Mouse (Mus musculus) intestine, postnatal 0 days (tissue): ENCODE measurements at regions not wholly inside any gene's neighbourhood (a gene's known extent, or its start where the extent isn't known, plus 50 kb on each side); places are given as distances from the start of the nearest gene placed in this dataset.

ENCODE experiments used
- ATAC-seq: fragments of 200-750 bp; cut with Nextera tagmentation; 2 replicates; pipeline ENCODE4 v1.8.0; 2017; ENCODE audit warnings: mild to moderate bottlenecking, moderate TSS enrichment, moderate library complexity
- H3K27ac ChIP-seq: fragments of 300-500 bp; sonication (generic); 2 replicates; pipeline ENCODE4 v1.5.1; 2014; ENCODE audit warnings: mild to moderate bottlenecking, low read depth, low read length, moderate library complexity
- H3K27me3 ChIP-seq: fragments of 300-500 bp; sonication (generic); replicated peaks from 2 replicates; pipeline ENCODE4 v1.6.1; 2014; ENCODE audit warnings: low read length, mixed read lengths; ENCODE audit not compliant: control insufficient read depth, insufficient read depth
- H3K36me3 ChIP-seq: fragments of 300-500 bp; sonication (generic); 2 replicates; pipeline ENCODE4 v1.6.1; 2014; ENCODE audit warnings: mild to moderate bottlenecking, moderate library complexity; ENCODE audit not compliant: control insufficient read depth, insufficient read depth
- H3K4me1 ChIP-seq: fragments of 300-500 bp; sonication (generic); replicated peaks from 2 replicates; pipeline ENCODE4 v1.6.1; 2014; ENCODE audit warnings: antibody characterized with exemption, low read length, mixed read lengths; ENCODE audit not compliant: control insufficient read depth, insufficient read depth
- H3K4me2 ChIP-seq: fragments of 300-500 bp; sonication (generic); replicated peaks from 2 replicates; pipeline ENCODE4 v1.6.1; 2014; ENCODE audit warnings: low read depth, mild to moderate bottlenecking, moderate library complexity
- H3K4me3 ChIP-seq: fragments of 300-500 bp; sonication (generic); 2 replicates; pipeline ENCODE4 v1.5.1; 2014; ENCODE audit warnings: low read depth, low read length
- H3K9ac ChIP-seq: fragments of 300-500 bp; sonication (generic); 2 replicates; pipeline ENCODE4 v1.6.1; 2014; ENCODE audit warnings: mild to moderate bottlenecking, low read depth, low read length
- H3K9me3 ChIP-seq: fragments of 300-500 bp; sonication (generic); 2 replicates; pipeline ENCODE4 v1.6.1; 2016; ENCODE audit warnings: mixed run types; ENCODE audit not compliant: control insufficient read depth
- CTCF ChIP-seq: sonication (generic); IDR thresholded peaks from 2 replicates; pipeline ENCODE4 v1.5.1; 2016; ENCODE audit warnings: low read depth, mild to moderate bottlenecking, control low read depth, antibody characterized with exemption, moderate library complexity
- WGBS: fragments of 180-500 bp; shearing (Covaris S2); extraction: QIAGEN DNeasy Blood & Tissue Kit; methylation state at CpG from one replicate; pipeline ENCODE4 v1.1.7; 2014; 5-methylcytosine and 5-hydroxymethylcytosine counted together

DNA sequence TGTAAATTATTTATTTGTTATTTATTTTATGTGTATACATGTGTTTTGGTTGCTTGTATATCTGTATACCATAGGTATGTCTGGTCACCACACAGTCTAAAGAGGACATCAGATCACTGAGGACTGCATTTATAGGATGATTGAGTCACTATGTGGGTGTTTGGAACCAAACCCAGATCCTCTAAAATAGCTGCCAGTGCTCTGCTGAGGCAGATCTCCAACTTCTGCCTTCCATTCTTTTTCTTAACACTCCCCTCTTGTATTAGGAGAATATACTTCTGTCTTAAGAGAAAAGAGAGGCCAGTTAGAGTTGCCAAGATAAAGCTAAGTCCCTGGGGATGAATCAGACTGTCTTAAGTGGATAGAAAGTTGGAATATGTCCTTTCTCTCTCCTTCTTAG, 424.2 kb downstream of the Cntn6 start:
- no peaks in the 10 kb centered on the region for H3K4me1 ChIP-seq
- H3K9me3 ChIP-seq, result no peaks in the 10 kb centered on the region
- H3K27ac ChIP-seq, result no peak overlapping the region
- H3K27me3 ChIP-seq, result no peaks in the 10 kb centered on the region
- ATAC-seq, result no peak
- no peaks in the 10 kb centered on the region for H3K36me3 ChIP-seq
- H3K4me2 ChIP-seq, result no peak overlapping the region
- H3K4me3 ChIP-seq, result no peak overlapping the region
- no peak overlapping the region for H3K9ac ChIP-seq
- no peak for TF ChIP-seq CTCF

DNA sequence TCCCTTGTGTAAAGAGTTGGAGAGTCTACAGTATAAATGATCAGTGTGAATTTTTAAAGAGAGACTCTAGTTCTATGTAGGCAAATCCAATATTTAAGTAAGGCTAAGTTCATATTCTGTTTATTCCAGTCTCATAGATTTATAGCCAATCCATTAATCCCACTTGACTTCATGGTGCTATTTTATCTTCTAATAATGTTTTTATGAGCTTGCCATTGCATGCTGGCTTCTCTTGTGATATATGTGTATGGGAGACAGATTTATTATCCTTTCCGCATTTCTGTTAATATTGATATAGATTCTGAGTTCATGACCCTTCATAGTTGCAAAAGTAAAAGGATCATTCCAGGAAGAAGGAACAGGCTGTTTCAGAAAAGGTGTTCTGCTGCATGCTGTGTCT, 430.0 kb downstream of the Cntn6 start:
- Histone ChIP-seq H3K4me2 (no peak overlapping the region), H3K27me3 (no peaks in the 10 kb centered on the region), H3K4me3 (no peak overlapping the region), H3K9ac (no peak overlapping the region), H3K27ac (no peak overlapping the region), H3K36me3 (no peaks in the 10 kb centered on the region), H3K9me3 (no peaks in the 10 kb centered on the region), H3K4me1 (no peaks in the 10 kb centered on the region)
- WGBS, result 43% methylated on average over 1 of the region's 1 CpGs
- TF ChIP-seq CTCF, result no peak
- ATAC-seq, result no peak

DNA sequence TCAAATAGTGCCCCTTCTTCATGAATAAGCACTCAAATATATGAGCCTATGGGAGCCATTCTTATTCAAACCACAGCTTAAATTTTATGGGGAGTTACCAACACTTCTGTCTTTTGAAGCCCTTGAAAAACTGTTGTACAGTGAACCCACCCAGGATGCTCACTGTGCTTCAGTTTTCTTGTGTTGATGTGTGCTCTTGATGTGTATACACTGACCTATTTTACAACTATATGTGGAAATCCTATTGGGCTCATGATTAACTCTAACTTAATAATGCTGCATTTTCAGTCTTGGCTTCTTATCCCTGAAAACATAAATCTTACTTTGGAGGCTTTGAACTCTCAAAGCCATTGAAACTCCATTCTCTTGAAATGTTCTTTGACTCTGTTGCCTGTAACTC, 433.5 kb downstream of the Cntn6 start:
- no peaks in the 10 kb centered on the region for H3K4me1 ChIP-seq
- no peak overlapping the region for H3K27ac ChIP-seq
- no peak for ATAC-seq
- H3K36me3 ChIP-seq, result no peaks in the 10 kb centered on the region
- no peaks in the 10 kb centered on the region for H3K9me3 ChIP-seq
- TF ChIP-seq CTCF, result no peak
- H3K9ac ChIP-seq, result no peak overlapping the region
- H3K27me3 ChIP-seq, result no peaks in the 10 kb centered on the region
- H3K4me2 ChIP-seq, result no peak overlapping the region
- no peak overlapping the region for H3K4me3 ChIP-seq

DNA sequence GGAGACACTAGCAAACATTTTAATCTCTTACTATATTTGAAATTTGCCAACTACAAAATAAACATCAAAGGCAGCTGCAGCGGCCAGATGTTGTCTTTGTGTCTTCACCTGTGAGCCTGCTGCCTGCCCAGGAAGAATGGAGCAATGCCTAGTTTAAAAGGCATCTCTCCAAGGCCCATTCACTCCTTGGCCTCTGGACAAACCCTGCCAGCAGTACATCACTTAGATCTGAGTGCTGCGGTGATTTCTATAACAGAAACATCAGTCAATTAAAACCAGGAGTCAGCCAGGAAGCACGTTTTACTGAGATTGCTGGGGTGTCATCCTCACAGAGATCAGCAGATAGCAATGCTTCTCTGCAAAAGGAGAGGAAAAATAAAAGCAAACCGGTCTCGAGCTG, 437.7 kb downstream of the Cntn6 start:
- H3K4me2 ChIP-seq, result no peak overlapping the region
- H3K27me3 ChIP-seq, result no peaks in the 10 kb centered on the region
- H3K4me3 ChIP-seq, result no peak overlapping the region
- no peak overlapping the region for H3K27ac ChIP-seq
- H3K9me3 ChIP-seq, result no peaks in the 10 kb centered on the region
- no peaks in the 10 kb centered on the region for H3K4me1 ChIP-seq
- no peaks in the 10 kb centered on the region for H3K36me3 ChIP-seq
- 62% methylated on average over 5 of the region's 5 CpGs for WGBS
- no peak for ATAC-seq
- TF ChIP-seq CTCF, result no peak
- no peak overlapping the region for H3K9ac ChIP-seq

DNA sequence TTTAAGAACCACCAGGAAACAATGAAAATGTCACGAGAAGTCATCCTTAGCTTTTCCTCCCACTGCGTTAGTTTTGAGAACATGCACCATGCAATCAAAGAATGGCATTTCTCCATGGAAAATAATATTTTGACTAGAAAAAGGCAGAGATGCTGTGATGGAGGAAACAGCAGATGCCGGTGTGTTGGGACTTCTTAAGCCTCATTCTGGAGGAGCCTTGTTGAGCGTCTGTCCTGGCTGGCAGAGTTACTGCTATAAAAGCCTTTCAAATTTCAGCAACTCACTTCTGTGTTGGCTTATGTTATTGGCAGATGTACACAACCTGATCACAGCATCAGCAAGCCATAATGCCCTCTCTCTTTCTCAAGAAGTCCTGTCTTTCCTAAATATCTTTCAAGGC, 439.6 kb downstream of the Cntn6 start:
- Histone ChIP-seq H3K4me1 (no peaks in the 10 kb centered on the region), H3K36me3 (no peaks in the 10 kb centered on the region), H3K9ac (no peak overlapping the region), H3K4me2 (no peak overlapping the region), H3K9me3 (no peaks in the 10 kb centered on the region), H3K27ac (no peak overlapping the region), H3K27me3 (no peaks in the 10 kb centered on the region), H3K4me3 (no peak overlapping the region)
- ATAC-seq, result no peak
- WGBS, result 93% methylated on average over 4 of the region's 4 CpGs
- TF ChIP-seq CTCF, result no peak

DNA sequence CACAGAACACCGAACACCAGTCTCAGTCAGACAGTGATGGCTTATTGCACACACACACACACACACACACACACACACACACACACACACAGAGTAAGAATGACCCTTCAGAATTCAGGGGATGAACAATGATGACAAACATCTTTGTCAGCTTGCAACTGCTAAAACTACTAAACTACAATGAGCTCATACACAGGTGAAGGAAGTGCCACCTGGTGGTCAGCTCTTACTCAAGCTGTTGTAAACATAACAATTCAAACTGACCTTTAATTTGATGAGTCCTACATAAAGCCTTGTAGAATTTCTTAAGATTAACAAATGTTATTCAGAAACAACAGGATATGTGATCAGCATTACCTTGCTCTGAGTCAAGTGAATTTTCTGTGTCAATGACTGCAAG, 446.5 kb downstream of the Cntn6 start:
- H3K27me3 ChIP-seq, result no peaks in the 10 kb centered on the region
- no peaks in the 10 kb centered on the region for H3K4me1 ChIP-seq
- H3K9ac ChIP-seq, result no peak overlapping the region
- TF ChIP-seq CTCF, result peak; percentile 42; the same call in 1 of the 2 replicates
- no peaks in the 10 kb centered on the region for H3K36me3 ChIP-seq
- H3K4me3 ChIP-seq, result no peak overlapping the region
- no peaks in the 10 kb centered on the region for H3K9me3 ChIP-seq
- H3K4me2 ChIP-seq, result no peak overlapping the region
- WGBS, result 78% methylated on average over 1 of the region's 1 CpGs
- no peak for ATAC-seq
- no peak overlapping the region for H3K27ac ChIP-seq

DNA sequence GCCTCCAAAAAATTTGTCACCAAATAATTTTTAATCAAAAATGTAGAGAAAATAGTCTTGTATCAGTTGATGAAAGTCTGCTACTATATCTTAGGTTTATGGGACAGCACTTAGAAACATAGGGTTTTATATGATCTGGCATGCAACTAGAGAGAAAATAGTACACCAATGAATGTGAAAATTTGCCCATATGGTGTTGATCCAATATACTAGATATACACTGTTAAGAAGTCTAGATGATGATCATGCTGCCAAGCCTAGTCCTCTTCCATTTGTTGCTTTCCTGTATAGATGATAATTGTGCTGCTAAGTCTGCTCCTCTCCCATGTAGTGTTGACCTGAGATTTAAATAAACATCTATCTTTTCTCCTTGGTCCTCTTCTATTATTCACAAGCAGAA, 481.9 kb downstream of the Cntn6 start:
- TF ChIP-seq CTCF, result no peak
- Histone ChIP-seq H3K27me3 (no peaks in the 10 kb centered on the region), H3K4me1 (no peaks in the 10 kb centered on the region), H3K9ac (no peak overlapping the region), H3K36me3 (no peaks in the 10 kb centered on the region), H3K4me2 (no peak overlapping the region), H3K9me3 (no peaks in the 10 kb centered on the region), H3K4me3 (no peak overlapping the region), H3K27ac (no peak overlapping the region)
- ATAC-seq, result no peak
